18 mouse cellular contexts compared by ENCODE assay signal in the genomic region with DNA sequence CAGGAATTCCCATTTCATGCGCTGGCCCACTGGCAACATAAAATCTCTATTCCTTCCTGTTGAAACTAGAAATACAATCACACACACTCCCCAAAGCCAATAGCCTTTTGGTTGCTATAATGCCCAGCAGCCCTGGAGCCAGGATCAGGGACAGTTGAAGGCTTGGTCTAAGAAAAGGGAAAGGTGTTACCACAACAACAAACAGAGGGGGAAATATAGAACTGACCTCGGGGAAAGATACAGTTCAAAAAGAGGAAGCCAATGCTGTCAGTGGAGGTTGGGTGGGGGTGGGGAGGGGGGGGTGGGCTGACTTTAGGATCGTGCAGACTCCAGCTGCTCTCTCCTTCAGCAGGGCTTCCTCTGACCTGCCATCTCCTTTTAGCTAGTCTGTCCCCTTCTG.
"Had no signal": no experiment of that assay in that cellular context is flagged by ENCODE, and none has a peak within 500 bp of the region (broad histone marks: within the 10 kb centered on the region; RNA-seq: fewer than 3 reads in every experiment).

No protein-coding gene starts in this region.

- H3K9ac ChIP-seq: lung, embryonic 14.5 days; midbrain, embryonic 13.5 days; midbrain, embryonic 15.5 days; neural tube, embryonic 13.5 days; neural tube, embryonic 15.5 days had no signal

- H3K4me3 ChIP-seq: megakaryocyte, embryonic 14.5 days; midbrain, embryonic 13.5 days; midbrain, embryonic 15.5 days; neural tube, embryonic 13.5 days; neural tube, embryonic 15.5 days had no signal

- DNase-seq: lung, adult 18-20 months; lung, embryonic 14.5 days; lung, postnatal 10 days; lung, postnatal 4 days; retina, postnatal 1 day; right cerebral cortex, adult 18-20 months; right cerebral cortex, postnatal 25 days; right cerebral cortex, postnatal 4 days; spleen, adult 18-20 months; thymus, adult 18-20 months; thymus, postnatal 25 days; thymus, postnatal 4 days had no signal

- H3K4me2 ChIP-seq: lung, embryonic 14.5 days; midbrain, embryonic 11.5 days; midbrain, embryonic 13.5 days; midbrain, embryonic 15.5 days; neural tube, embryonic 13.5 days; neural tube, embryonic 15.5 days had no signal

- H3K27me3 ChIP-seq: megakaryocyte, embryonic 14.5 days; midbrain, embryonic 13.5 days; midbrain, embryonic 15.5 days; neural tube, embryonic 13.5 days had no signal

- H3K36me3 ChIP-seq: midbrain, embryonic 13.5 days; midbrain, embryonic 15.5 days; neural tube, embryonic 13.5 days; neural tube, embryonic 15.5 days had no signal

- ATAC-seq: midbrain, embryonic 13.5 days; midbrain, embryonic 15.5 days had no signal

- H3K4me1 ChIP-seq: megakaryocyte, embryonic 14.5 days had no signal

- H3K9me3 ChIP-seq: megakaryocyte, embryonic 14.5 days; midbrain, embryonic 13.5 days; midbrain, embryonic 15.5 days; neural tube, embryonic 13.5 days; neural tube, embryonic 15.5 days had no signal

- H3K27ac ChIP-seq: midbrain, embryonic 13.5 days; midbrain, embryonic 15.5 days; neural tube, embryonic 15.5 days had no signal
